Mouse (Mus musculus) lung, postnatal 0 days (tissue): ENCODE data around the gene Cyp2j5.

Experiments
- CTCF ChIP-seq: IDR thresholded peaks from 2 replicates; pipeline ENCODE4 v1.5.1; 2016; ENCODE audit warnings: antibody characterized with exemption, mild to moderate bottlenecking
- EP300 ChIP-seq: IDR thresholded peaks from 2 replicates; pipeline ENCODE4 v1.6.1; 2016; ENCODE audit warnings: antibody characterized with exemption, mild to moderate bottlenecking, control low read depth

GRCm38 (mm10) chr4:96664668-96665454 is 907 bp upstream of the Cyp2j5 start:
- no peak for TF ChIP-seq CTCF
- no peak for TF ChIP-seq EP300
